Mouse (Mus musculus) kidney, embryonic 15.5 days (tissue): ENCODE measurements around the gene Olfml3. TPM values are rescaled to one million over a fixed set of nuclear protein-coding genes. Genes with fewer than 3 reads are reported as not detected.

Source experiments
- ATAC-seq: fragments of 200-750 bp; cut with Nextera tagmentation; replicated peaks from 2 replicates; pipeline ENCODE4 v1.8.0; 2017; ENCODE audit warnings: moderate TSS enrichment; ENCODE audit not compliant: low FRiP score
- H3K27ac ChIP-seq: fragments of 300-500 bp; sonication (generic); 2 replicates; pipeline ENCODE4 v1.5.1; 2015; ENCODE audit warnings: mild to moderate bottlenecking, inconsistent platforms
- H3K27me3 ChIP-seq: fragments of 300-500 bp; sonication (generic); 2 replicates; pipeline ENCODE4 v1.6.1; 2015; ENCODE audit warnings: inconsistent platforms
- H3K36me3 ChIP-seq: fragments of 300-500 bp; sonication (generic); 2 replicates; pipeline ENCODE4 v1.6.1; 2015; ENCODE audit warnings: inconsistent platforms
- H3K4me1 ChIP-seq: fragments of 300-500 bp; sonication (generic); 2 replicates; pipeline ENCODE4 v1.6.1; 2015; ENCODE audit warnings: inconsistent platforms
- H3K4me2 ChIP-seq: fragments of 300-500 bp; sonication (generic); 2 replicates; pipeline ENCODE4 v1.6.1; 2015; ENCODE audit warnings: moderate library complexity, mild to moderate bottlenecking, inconsistent platforms
- H3K4me3 ChIP-seq: fragments of 300-500 bp; sonication (generic); replicated peaks from 2 replicates; pipeline ENCODE4 v1.5.1; 2015; ENCODE audit warnings: mild to moderate bottlenecking, inconsistent platforms
- H3K9ac ChIP-seq: fragments of 300-500 bp; sonication (generic); 2 replicates; pipeline ENCODE4 v1.6.1; 2015; ENCODE audit warnings: mild to moderate bottlenecking, inconsistent platforms
- H3K9me3 ChIP-seq: fragments of 300-500 bp; sonication (generic); replicated peaks from 2 replicates; pipeline ENCODE4 v1.6.1; 2016; ENCODE audit warnings: inconsistent platforms
- WGBS: fragments of 180-500 bp; shearing (Covaris S2); methylation state at CpG from one replicate; pipeline ENCODE4 v1.1.7; 2015; ENCODE audit warnings: mixed read lengths; 5-methylcytosine and 5-hydroxymethylcytosine counted together
- polyA plus RNA-seq: library from polyadenylated mRNA; unstranded; fragments of >200 nt; fragmentation: Nextera tagmentation; extraction: Ambion mirVana; gene quantifications from 2 replicates; pipeline ENCODE4 v1.2.1, GENCODE M21; 2015

Olfml3 gene
- polyA plus RNA-seq, 1 experiment from 2014 or later: 59.6 TPM

DNA sequence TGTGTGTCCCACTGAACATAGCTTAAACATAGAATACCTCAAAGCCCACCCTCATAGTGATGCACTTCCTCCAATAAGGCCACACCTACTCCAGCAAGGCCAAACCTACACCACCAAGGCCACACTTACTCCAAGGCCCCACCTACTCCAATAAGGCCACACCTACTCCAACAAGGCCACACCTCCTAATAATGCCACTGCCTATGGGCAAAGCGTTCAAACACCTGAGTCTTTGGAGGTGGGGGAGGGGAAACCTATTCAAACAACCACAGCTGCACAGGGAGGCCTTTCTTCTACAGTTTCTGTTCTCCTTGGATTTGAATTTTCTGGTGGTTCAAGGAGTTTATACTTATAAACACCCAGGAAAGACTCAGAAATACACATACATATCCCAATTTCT lies 48.8 kb downstream of the Olfml3 start:
- no peaks in the 10 kb centered on the region for H3K4me1 ChIP-seq
- H3K4me3 ChIP-seq: no peak overlapping the region
- H3K4me2 ChIP-seq: no peak overlapping the region
- no peak for ATAC-seq
- H3K36me3 ChIP-seq: no peaks in the 10 kb centered on the region
- 91% methylated on average over 1 of the region's 1 CpGs for WGBS
- H3K9me3 ChIP-seq: no peaks in the 10 kb centered on the region
- H3K27me3 ChIP-seq: peaks cover 7% of the 10 kb centered on the region; the same call in 1 of the 2 replicates
- no peak overlapping the region for H3K27ac ChIP-seq
- no peak overlapping the region for H3K9ac ChIP-seq

DNA sequence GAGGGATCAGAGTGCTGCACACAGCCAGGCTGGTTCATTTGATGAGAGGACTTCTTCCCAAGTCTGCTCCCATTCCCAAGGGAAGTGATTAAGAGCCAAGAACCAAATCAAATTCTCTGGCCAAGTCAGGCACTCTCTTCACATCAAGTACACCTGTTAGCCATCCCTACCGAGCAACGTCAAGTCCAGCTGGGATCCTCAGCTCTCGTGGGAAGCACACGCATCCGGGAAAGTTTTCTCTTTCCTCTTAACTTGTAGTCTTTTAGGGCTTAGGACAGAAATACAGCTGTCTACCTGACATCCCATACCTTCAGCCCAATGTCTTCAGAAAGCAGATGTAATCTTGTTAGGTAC lies 53.9 kb downstream of the Olfml3 start:
- Histone ChIP-seq H3K4me3 (no peak overlapping the region), H3K27me3 (peaks cover 8% of the 10 kb centered on the region; the same call in 1 of the 2 replicates), H3K27ac (no peak overlapping the region), H3K4me2 (no peak overlapping the region; the same call in 1 of the 2 replicates), H3K36me3 (no peaks in the 10 kb centered on the region), H3K9me3 (no peaks in the 10 kb centered on the region), H3K9ac (no peak overlapping the region), H3K4me1 (peaks cover 20% of the 10 kb centered on the region)
- 21% methylated on average over 5 of the region's 5 CpGs for WGBS
- ATAC-seq: no peak

DNA sequence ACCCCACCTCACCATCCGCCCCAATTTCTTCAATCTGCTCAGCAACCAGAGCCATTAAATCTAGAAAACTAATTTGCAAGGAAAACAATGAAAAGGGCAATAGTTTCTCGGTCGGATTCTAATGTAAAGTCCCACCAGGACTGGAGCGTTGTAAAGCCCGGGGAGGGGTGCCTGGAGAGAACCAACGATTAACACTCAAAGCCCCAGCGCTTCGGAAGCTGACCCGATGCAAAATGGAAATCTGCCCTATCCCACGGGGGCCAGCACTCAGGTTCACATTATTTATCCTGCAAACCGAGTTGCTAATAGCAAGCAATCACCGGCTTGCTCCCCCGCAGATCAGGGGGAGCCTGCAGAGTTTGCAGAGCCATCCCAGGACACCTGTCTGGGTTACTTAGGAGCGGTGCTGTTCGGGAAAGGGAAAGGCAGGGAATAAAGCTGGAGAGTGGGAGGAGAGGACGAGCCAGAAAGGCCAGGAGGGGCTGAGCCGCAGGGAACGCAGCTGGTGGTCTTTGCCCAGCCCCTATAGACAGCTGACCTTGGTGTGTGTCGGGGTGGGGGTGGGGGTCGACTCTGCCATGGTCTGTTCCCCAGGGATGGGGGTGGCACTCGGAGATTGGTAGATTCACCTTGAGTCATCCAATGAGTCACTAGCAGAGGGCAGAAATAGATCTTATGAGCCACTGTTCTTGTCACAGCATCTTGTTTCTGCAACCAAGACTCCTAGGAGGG lies 54.4 kb downstream of the Olfml3 start:
- no peak overlapping the region for H3K9ac ChIP-seq
- no peaks in the 10 kb centered on the region for H3K9me3 ChIP-seq
- H3K4me1 ChIP-seq: peaks cover 20% of the 10 kb centered on the region
- peak overlapping the region; percentile 12; the same call in 1 of the 2 replicates for H3K4me3 ChIP-seq
- WGBS: 3% methylated on average over 21 of the region's 21 CpGs
- H3K27me3 ChIP-seq: peaks cover 8% of the 10 kb centered on the region; the same call in 1 of the 2 replicates
- H3K27ac ChIP-seq: no peak overlapping the region
- peak; percentile 52; the same call in 1 of the 2 replicates for ATAC-seq
- peak overlapping the region; percentile 49 for H3K4me2 ChIP-seq
- no peaks in the 10 kb centered on the region for H3K36me3 ChIP-seq

DNA sequence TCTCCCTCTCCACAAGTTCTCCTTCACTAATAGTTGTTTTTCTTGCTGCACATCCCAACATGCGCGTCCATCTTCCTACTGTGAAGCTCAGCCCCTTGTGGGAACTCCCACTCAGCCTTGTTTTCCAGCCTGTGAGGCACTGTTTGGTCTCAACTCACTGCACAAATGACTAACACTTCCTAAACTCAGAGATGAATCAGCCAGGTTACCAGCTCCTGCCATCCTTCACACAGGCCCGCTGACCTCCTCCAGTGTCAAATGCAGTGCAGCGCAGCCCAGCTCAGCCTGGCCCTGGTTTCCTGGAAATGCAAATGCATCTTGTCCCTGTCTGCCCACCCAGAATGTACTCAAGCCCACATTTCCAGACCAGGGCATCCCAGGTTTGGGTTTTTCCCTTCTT lies 55.3 kb downstream of the Olfml3 start:
- H3K36me3 ChIP-seq: no peaks in the 10 kb centered on the region
- no peak overlapping the region for H3K27ac ChIP-seq
- H3K9me3 ChIP-seq: no peaks in the 10 kb centered on the region
- no peak overlapping the region for H3K9ac ChIP-seq
- ATAC-seq: peak; percentile 50; the same call in 1 of the 2 replicates
- H3K27me3 ChIP-seq: peaks cover 8% of the 10 kb centered on the region; the same call in 1 of the 2 replicates
- H3K4me1 ChIP-seq: peaks cover 20% of the 10 kb centered on the region
- 20% methylated on average over 4 of the region's 4 CpGs for WGBS
- no peak overlapping the region for H3K4me3 ChIP-seq
- no peak overlapping the region for H3K4me2 ChIP-seq

DNA sequence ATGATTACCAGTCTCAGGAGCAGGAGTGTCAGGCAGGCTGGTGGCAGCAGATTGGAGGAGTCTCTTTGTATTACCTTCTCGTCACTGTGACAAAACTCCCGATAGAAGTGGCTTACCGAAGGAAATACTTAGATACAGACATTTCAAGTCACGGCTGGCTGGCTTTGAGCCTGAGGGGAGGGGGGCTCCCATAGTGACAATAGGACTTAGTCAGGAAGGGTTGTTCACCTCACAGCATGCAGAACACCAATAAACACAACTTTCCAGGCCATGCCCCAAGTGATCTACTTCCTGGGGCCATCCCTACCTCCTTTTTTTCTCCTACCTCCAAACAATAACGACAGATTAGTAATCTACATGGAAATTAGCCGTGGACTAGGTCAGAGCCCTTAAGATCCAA lies 59.0 kb downstream of the Olfml3 start:
- Histone ChIP-seq H3K4me3 (no peak overlapping the region), H3K27ac (no peak overlapping the region), H3K27me3 (no peaks in the 10 kb centered on the region), H3K9me3 (no peaks in the 10 kb centered on the region), H3K36me3 (no peaks in the 10 kb centered on the region), H3K4me2 (no peak overlapping the region), H3K4me1 (peaks cover 19% of the 10 kb centered on the region), H3K9ac (no peak overlapping the region)
- ATAC-seq: no peak
- WGBS: 13% methylated on average over 6 of the region's 6 CpGs

DNA sequence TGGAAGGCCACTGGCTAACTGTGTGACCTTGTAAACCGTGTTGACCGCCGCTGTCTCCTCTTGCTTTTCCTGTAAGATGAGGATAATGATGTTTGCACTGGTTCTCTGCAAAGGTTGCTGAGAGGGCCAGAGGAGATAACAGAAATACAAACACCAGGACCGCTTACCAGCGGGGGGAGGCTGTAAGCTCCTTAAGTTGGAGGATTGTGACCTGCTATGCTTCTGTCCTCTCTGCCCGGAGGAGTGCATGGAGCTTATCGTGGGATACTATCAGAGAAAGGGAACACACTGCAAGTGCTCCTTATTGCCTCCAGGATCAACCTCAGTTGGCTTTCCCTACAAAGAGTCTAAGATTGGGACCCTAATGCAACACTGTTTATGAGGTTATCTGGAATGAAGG lies 65.1 kb downstream of the Olfml3 start:
- Histone ChIP-seq H3K4me2 (no peak overlapping the region), H3K9ac (no peak overlapping the region), H3K27me3 (no peaks in the 10 kb centered on the region), H3K27ac (no peak overlapping the region), H3K4me1 (no peaks in the 10 kb centered on the region), H3K36me3 (no peaks in the 10 kb centered on the region), H3K9me3 (no peaks in the 10 kb centered on the region), H3K4me3 (no peak overlapping the region)
- ATAC-seq: no peak
- 30% methylated on average over 7 of the region's 7 CpGs for WGBS

Other genes with a start within 250 kb of the Olfml3 start
- 0.17 and 0.46 TPM in 2 replicates for gene Syt6, start 162.8 kb downstream of the Olfml3 start, polyA plus RNA-seq
- 0.13 TPM in 1 of 2 replicates, not detected in the other for gene Atg4a-ps, start 91.9 kb downstream of the Olfml3 start, polyA plus RNA-seq
- gene Gm10964, start 1.4 kb upstream of the Olfml3 start, polyA plus RNA-seq: not detected in 2 replicates
- 10.6 and 11.0 TPM in 2 replicates for gene Hipk1, start 53.6 kb upstream of the Olfml3 start, polyA plus RNA-seq
- 25.1 and 28.3 TPM in 2 replicates for gene Dclre1b, start 71.4 kb upstream of the Olfml3 start, polyA plus RNA-seq
- gene Ap4b1, start 71.5 kb upstream of the Olfml3 start, polyA plus RNA-seq: 18.9 and 19.6 TPM in 2 replicates
- 0.27 and 0.30 TPM in 2 replicates for gene Gm43064, start 71.6 kb upstream of the Olfml3 start, polyA plus RNA-seq
- gene Bcl2l15, start 94.6 kb upstream of the Olfml3 start, polyA plus RNA-seq: 0.14 and 0.17 TPM in 2 replicates
- 0.58 and 0.73 TPM in 2 replicates for gene Ptpn22, start 121.8 kb upstream of the Olfml3 start, polyA plus RNA-seq
- 10.2 and 10.7 TPM in 2 replicates for gene Rsbn1, start 176.1 kb upstream of the Olfml3 start, polyA plus RNA-seq
- 26.8 and 29.7 TPM in 2 replicates for gene Phtf1, start 230.1 kb upstream of the Olfml3 start, polyA plus RNA-seq